Mouse (Mus musculus) liver, postnatal 0 days (tissue): ENCODE results near the gene Zcchc3. TPM values are rescaled to one million over a fixed set of nuclear protein-coding genes. Genes with fewer than 3 reads are reported as not detected.
A peak's percentile ranks its signal among the peaks of the same experiment; 100 is the strongest.

Experiments used
- ATAC-seq: fragments of 200-750 bp; cut with Nextera tagmentation; 2 replicates; pipeline ENCODE4 v1.8.0; 2017; ENCODE audit warnings: mild to moderate bottlenecking, moderate library complexity
- DNase-seq: peaks from one replicate; pipeline ENCODE4 v3.0.0-alpha.2; 2016
- H3K27ac ChIP-seq: fragments of 300-500 bp; sonication (generic); 2 replicates; pipeline ENCODE4 v1.5.1; 2014; ENCODE audit warnings: antibody characterized with exemption, moderate library complexity, mild to moderate bottlenecking, low read depth
- H3K27me3 ChIP-seq: fragments of 300-500 bp; sonication (generic); 2 replicates; pipeline ENCODE4 v1.6.1; 2014; ENCODE audit warnings: low read length, control low read depth, mixed read lengths; ENCODE audit not compliant: insufficient read depth
- H3K36me3 ChIP-seq: fragments of 300-500 bp; sonication (generic); replicated peaks from 2 replicates; pipeline ENCODE4 v1.6.1; 2014; ENCODE audit warnings: mild to moderate bottlenecking, control low read depth, low read length, moderate library complexity, mixed read lengths; ENCODE audit not compliant: insufficient read depth
- H3K4me1 ChIP-seq: fragments of 300-500 bp; sonication (generic); 2 replicates; pipeline ENCODE4 v1.6.1; 2014; ENCODE audit warnings: antibody characterized with exemption, mild to moderate bottlenecking, control low read depth; ENCODE audit not compliant: insufficient read depth
- H3K4me2 ChIP-seq: fragments of 300-500 bp; sonication (generic); 2 replicates; pipeline ENCODE4 v1.6.1; 2014; ENCODE audit warnings: low read depth, mild to moderate bottlenecking, low read length, moderate library complexity, mixed read lengths
- H3K4me3 ChIP-seq: fragments of 300-500 bp; sonication (generic); 2 replicates; pipeline ENCODE4 v1.5.1; 2014; ENCODE audit warnings: low read depth, low read length
- H3K9ac ChIP-seq: fragments of 300-500 bp; sonication (generic); replicated peaks from 2 replicates; pipeline ENCODE4 v1.6.1; 2014; ENCODE audit warnings: mild to moderate bottlenecking, moderate library complexity
- H3K9me3 ChIP-seq: fragments of 300-500 bp; sonication (generic); 2 replicates; pipeline ENCODE4 v1.6.1; 2016; ENCODE audit warnings: mild to moderate bottlenecking, control low read depth, low read length, mixed read lengths
- CTCF ChIP-seq: sonication (generic); IDR thresholded peaks from 2 replicates; pipeline ENCODE4 v1.5.1; 2016; ENCODE audit warnings: antibody characterized with exemption, low read depth
- EP300 ChIP-seq: IDR thresholded peaks from 2 replicates; pipeline ENCODE4 v1.6.1; 2016; ENCODE audit warnings: antibody characterized with exemption, low read depth, mild to moderate bottlenecking
- WGBS: fragments of 180-500 bp; shearing (Covaris S2); extraction: QIAGEN DNeasy Blood & Tissue Kit; methylation state at CpG from one replicate; pipeline ENCODE4 v1.1.7; 2014; ENCODE audit not compliant: insufficient replicate concordance; 5-methylcytosine and 5-hydroxymethylcytosine counted together
- polyA plus RNA-seq: library from polyadenylated mRNA; unstranded; fragments of >200 nt; fragmentation: Nextera tagmentation; extraction: Ambion mirVana; gene quantifications from 2 replicates; pipeline ENCODE4 v1.2.1, GENCODE M21; 2015

Gene Zcchc3
- polyA plus RNA-seq, 1 experiment from 2014 or later, result 6.4 TPM

DNA sequence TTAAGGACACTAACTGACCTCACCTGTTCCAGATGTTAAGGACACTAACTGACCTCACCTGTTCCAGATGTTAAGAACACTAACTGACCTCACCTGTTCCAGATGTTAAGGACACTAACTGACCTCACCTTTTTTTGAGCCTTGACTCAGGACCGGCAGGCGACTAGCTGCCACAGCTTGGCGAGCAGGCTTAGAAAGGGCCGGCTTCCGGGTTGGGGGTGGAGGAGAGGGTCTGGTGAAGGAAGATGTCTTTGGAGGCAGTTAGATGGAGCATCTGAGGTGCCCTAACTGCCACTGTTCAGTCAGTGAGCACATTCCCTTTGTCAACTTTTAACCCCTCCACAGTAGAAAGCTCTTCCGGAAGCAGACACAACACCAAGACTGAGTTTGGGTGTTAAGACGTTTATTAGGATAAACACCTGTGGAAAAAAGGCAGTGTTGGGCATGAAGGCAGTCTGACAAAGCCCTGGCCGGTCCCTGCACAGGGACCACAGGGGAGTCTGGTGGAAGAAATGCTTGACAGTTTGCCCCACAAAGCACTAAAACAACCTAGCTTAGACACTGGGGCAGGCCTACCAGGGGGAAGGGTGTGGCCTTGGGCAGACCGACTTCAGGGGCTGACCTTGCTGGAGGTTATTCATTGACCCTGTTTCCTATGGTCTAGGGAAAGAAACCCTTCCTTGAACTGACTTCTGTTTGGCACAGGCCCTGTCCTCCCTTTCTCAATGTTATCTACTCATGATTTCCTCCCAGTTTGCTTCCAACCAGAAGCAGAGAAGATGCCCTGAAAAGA lies 21.4 kb downstream of the Zcchc3 start:
- TF ChIP-seq CTCF (no peak), EP300 (no peak)
- Histone ChIP-seq H3K9me3 (no peaks in the 10 kb centered on the region), H3K4me2 (no peak overlapping the region), H3K27ac (no peak overlapping the region), H3K4me3 (no peak overlapping the region), H3K36me3 (no peaks in the 10 kb centered on the region), H3K27me3 (no peaks in the 10 kb centered on the region), H3K4me1 (peaks cover 20% of the 10 kb centered on the region), H3K9ac (no peak overlapping the region)
- WGBS, result 65% methylated on average over 9 of the region's 9 CpGs
- DNase-seq, result no peak
- ATAC-seq, result no peak

DNA sequence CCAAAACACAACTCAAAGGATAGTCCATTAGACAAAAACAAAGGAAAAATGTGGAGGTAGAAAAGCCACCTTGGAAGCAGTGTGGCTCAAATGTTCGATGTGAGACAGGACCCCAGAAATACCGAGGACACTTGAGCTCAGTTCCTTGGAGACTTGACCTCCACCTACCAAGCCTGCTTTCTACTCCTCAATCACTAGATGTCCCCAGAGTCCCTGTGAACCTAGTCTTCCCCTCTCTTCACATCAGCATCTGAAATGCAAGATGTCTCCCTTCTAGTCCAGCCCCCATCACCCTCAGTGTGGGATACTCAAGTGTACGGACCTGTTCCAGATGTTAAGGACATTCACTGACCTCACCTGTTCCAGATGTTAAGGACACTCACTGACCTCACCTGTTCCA lies 22.0 kb downstream of the Zcchc3 start:
- Histone ChIP-seq H3K36me3 (no peaks in the 10 kb centered on the region), H3K27me3 (no peaks in the 10 kb centered on the region), H3K4me3 (no peak overlapping the region), H3K4me2 (no peak overlapping the region), H3K9me3 (no peaks in the 10 kb centered on the region), H3K9ac (no peak overlapping the region), H3K4me1 (peaks cover 20% of the 10 kb centered on the region), H3K27ac (no peak overlapping the region)
- no peak for DNase-seq
- no peak for ATAC-seq
- WGBS, result 22% methylated on average over 3 of the region's 3 CpGs
- TF ChIP-seq EP300 (no peak), CTCF (peak; percentile 89)

DNA sequence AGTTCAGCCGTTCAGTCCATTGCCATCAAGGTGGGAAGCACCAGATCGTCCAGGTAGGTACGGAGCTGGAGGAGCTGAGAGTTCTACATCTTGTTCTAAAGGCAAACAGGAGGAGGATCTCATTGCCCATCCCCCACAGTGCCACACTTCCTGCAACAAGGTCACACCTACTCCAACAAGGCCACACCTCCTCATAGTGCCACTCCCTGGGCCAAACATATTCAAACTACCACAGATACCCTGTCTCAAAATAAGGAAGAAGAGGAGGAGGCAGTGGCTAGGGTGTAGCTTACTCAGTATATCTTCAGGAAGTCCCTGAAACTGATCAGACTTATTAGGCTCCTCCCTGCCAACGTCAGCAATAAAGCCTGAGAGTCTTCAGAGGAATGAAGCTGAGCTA lies 30.6 kb downstream of the Zcchc3 start:
- ATAC-seq (no peak), DNase-seq (no peak)
- WGBS, result 76% methylated on average over 4 of the region's 4 CpGs
- no peak overlapping the region for H3K4me2 ChIP-seq
- H3K9me3 ChIP-seq, result no peaks in the 10 kb centered on the region
- no peak overlapping the region for H3K27ac ChIP-seq
- no peaks in the 10 kb centered on the region for H3K36me3 ChIP-seq
- no peak for TF ChIP-seq CTCF
- TF ChIP-seq EP300, result no peak
- H3K27me3 ChIP-seq, result no peaks in the 10 kb centered on the region
- H3K4me3 ChIP-seq, result no peak overlapping the region
- H3K9ac ChIP-seq, result no peak overlapping the region
- H3K4me1 ChIP-seq, result no peaks in the 10 kb centered on the region

DNA sequence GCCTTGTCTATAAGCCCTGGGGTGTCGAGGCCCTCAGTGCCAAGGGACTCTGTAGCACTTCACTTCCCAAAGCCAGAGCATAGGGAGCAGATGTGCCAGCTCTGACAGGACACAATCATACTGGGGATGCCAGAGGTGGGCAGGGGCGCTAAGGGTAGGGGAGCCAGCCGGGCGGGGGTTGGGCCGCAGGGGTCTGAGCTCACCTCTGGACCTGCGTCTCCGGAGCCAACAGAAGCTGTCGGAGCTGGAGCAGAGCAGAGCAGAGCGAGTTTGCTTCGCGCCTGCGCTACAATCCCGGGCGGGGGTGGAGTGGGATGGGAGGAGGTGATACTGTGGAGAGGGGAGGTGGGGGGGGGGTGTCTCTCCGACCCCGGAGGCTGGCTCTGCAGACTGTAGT lies 38.5 kb downstream of the Zcchc3 start, which contains the start of gene Nrsn2:
TSS of gene Nrsn2 (minus strand) at position 294 of the 397 bp plus-strand sequence.
- DNase-seq (no peak), ATAC-seq (no peak)
- Histone ChIP-seq H3K9ac (no peak within 1 kb of the TSS), H3K4me3 (no peak within 1 kb of the TSS), H3K4me1 (no peaks in the 10 kb centered on the region), H3K4me2 (no peak within 1 kb of the TSS), H3K36me3 (no peaks in the 10 kb centered on the region), H3K27ac (no peak within 1 kb of the TSS), H3K9me3 (no peaks in the 10 kb centered on the region), H3K27me3 (peaks cover 33% of the 10 kb centered on the region)
- no peak for TF ChIP-seq CTCF
- TF ChIP-seq EP300, result no peak
- 10% methylated on average over 16 of the region's 16 CpGs for WGBS

DNA sequence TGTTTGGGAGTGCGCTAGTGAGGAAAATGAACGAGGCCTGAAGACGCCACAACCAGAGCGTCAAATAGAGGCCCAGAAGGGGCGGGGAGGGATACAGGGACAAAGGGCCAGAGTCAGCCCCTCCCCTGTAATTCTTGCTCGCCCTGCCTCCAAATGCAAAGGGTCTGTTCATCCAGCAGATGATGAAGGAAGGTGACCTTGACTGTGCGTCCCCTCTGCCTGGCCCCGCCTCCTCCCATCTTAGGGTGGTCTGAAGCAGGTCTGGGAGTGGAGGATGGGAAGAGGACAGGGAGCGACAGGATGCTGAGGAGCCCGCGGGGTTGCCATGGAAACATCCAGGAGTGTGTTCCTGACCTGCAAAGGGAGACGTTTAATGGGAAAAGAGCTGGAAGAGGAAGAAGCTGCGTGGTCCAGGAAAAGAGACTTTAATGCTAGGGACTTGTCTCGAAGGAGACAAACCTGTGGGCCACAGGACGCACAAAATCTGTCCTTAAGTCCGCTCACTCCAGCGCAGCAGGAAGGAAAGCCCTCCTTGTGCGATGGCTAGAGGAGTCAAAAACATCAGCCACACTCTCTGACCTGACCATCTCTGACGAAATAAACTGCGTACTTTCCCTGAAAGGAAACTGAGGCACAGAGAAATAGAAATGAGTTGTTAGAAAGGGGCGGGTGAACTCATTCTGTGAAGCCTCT lies 39.0 kb downstream of the Zcchc3 start:
- H3K4me3 ChIP-seq, result no peak overlapping the region
- no peak for DNase-seq
- H3K27me3 ChIP-seq, result peaks cover 33% of the 10 kb centered on the region
- no peak overlapping the region for H3K9ac ChIP-seq
- no peak for TF ChIP-seq CTCF
- TF ChIP-seq EP300, result no peak
- WGBS, result 11% methylated on average over 21 of the region's 21 CpGs
- H3K4me2 ChIP-seq, result no peak overlapping the region
- no peaks in the 10 kb centered on the region for H3K36me3 ChIP-seq
- no peak for ATAC-seq
- H3K4me1 ChIP-seq, result no peaks in the 10 kb centered on the region
- no peaks in the 10 kb centered on the region for H3K9me3 ChIP-seq
- no peak overlapping the region for H3K27ac ChIP-seq

DNA sequence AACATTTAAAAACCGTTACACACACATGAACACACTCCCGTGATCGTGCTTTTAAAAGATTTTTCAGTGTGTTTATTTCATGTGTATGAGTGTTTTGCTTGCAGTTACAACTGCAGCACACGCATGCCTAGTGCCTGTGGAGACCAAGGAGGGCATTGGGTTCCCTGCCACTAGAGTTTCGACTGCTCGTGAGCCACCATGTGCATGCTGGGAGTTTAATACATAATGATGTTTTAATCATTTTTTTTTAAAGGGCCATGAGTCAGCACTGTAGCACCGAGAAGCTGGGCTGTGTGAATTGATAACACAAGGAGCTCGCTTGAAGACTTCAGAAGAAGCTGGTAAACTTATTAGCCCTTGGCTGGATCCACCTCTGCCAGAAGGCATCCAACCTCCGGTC lies 41.3 kb downstream of the Zcchc3 start:
- DNase-seq, result no peak
- H3K27me3 ChIP-seq, result peaks cover 33% of the 10 kb centered on the region
- no peak overlapping the region for H3K4me2 ChIP-seq
- H3K27ac ChIP-seq, result no peak overlapping the region
- 69% methylated on average over 9 of the region's 9 CpGs for WGBS
- H3K36me3 ChIP-seq, result no peaks in the 10 kb centered on the region
- no peaks in the 10 kb centered on the region for H3K4me1 ChIP-seq
- H3K4me3 ChIP-seq, result no peak overlapping the region
- no peak for TF ChIP-seq EP300
- H3K9ac ChIP-seq, result no peak overlapping the region
- no peaks in the 10 kb centered on the region for H3K9me3 ChIP-seq
- ATAC-seq, result no peak
